Mouse (Mus musculus) midbrain, postnatal 0 days (tissue): ENCODE results near the gene Mrpl23. TPM values are rescaled to one million over a fixed set of nuclear protein-coding genes. Genes with fewer than 3 reads are reported as not detected.

ENCODE experiments used
- ATAC-seq: fragments of 200-750 bp; cut with Nextera tagmentation; 2 replicates; pipeline ENCODE4 v1.8.0; 2017; ENCODE audit warnings: moderate number of reproducible peaks, mild to moderate bottlenecking, moderate TSS enrichment, moderate library complexity; ENCODE audit not compliant: low FRiP score
- DNase-seq: peaks from one replicate; pipeline ENCODE4 v3.0.0-alpha.2; 2015; ENCODE audit warnings: low spot score
- H3K27ac ChIP-seq: fragments of 300-500 bp; sonication (generic); 2 replicates; pipeline ENCODE4 v1.5.1; 2014; ENCODE audit warnings: low read depth, mild to moderate bottlenecking, low read length, mixed read lengths
- H3K27me3 ChIP-seq: fragments of 300-500 bp; sonication (generic); 2 replicates; pipeline ENCODE4 v1.6.1; 2014; ENCODE audit warnings: low read length, control low read depth, mixed read lengths; ENCODE audit not compliant: insufficient read depth
- H3K36me3 ChIP-seq: fragments of 300-500 bp; sonication (generic); 2 replicates; pipeline ENCODE4 v1.6.1; 2014; ENCODE audit warnings: low read length, control low read depth, mixed read lengths; ENCODE audit not compliant: insufficient read depth
- H3K4me1 ChIP-seq: fragments of 300-500 bp; sonication (generic); 2 replicates; pipeline ENCODE4 v1.6.1; 2014; ENCODE audit warnings: mild to moderate bottlenecking, control low read depth, antibody characterized with exemption, low read length, mixed read lengths; ENCODE audit not compliant: insufficient read depth
- H3K4me2 ChIP-seq: fragments of 300-500 bp; sonication (generic); 2 replicates; pipeline ENCODE4 v1.6.1; 2014; ENCODE audit warnings: low read depth, mild to moderate bottlenecking, low read length, mixed read lengths; ENCODE audit not compliant: poor library complexity, severe bottlenecking
- H3K4me3 ChIP-seq: fragments of 300-500 bp; sonication (generic); 2 replicates; pipeline ENCODE4 v1.5.1; 2014; ENCODE audit warnings: low read depth, mild to moderate bottlenecking, low read length, moderate library complexity
- H3K9ac ChIP-seq: fragments of 300-500 bp; sonication (generic); replicated peaks from 2 replicates; pipeline ENCODE4 v1.6.1; 2014; ENCODE audit warnings: mild to moderate bottlenecking, low read length, moderate library complexity, mixed read lengths; ENCODE audit not compliant: poor library complexity, severe bottlenecking
- H3K9me3 ChIP-seq: fragments of 300-500 bp; sonication (generic); 2 replicates; pipeline ENCODE4 v1.6.1; 2016; ENCODE audit warnings: low read length, control low read depth
- CTCF ChIP-seq: IDR thresholded peaks from 2 replicates; pipeline ENCODE4 v1.5.1; 2016; ENCODE audit warnings: antibody characterized with exemption, mild to moderate bottlenecking
- WGBS: fragments of 180-500 bp; shearing (Covaris S2); extraction: QIAGEN DNeasy Blood & Tissue Kit; methylation state at CpG from one replicate; pipeline ENCODE4 v1.1.7; 2014; 5-methylcytosine and 5-hydroxymethylcytosine counted together
- polyA plus RNA-seq: library from polyadenylated mRNA; unstranded; fragments of >200 nt; fragmentation: Nextera tagmentation; extraction: Ambion mirVana; gene quantifications from 2 replicates; pipeline ENCODE4 v1.2.1, GENCODE M21; 2015
- total RNA-seq: library from RNA; depleted of rRNA; stranded (reverse); fragments of >200 nt; gene quantifications from 2 replicates; pipeline ENCODE4 v1.2.3, GENCODE M21; 2014

Gene Mrpl23
- total and polyA plus RNA-seq, 2 experiments from 2014 or later = 24.6 to 60.8 TPM

DNA sequence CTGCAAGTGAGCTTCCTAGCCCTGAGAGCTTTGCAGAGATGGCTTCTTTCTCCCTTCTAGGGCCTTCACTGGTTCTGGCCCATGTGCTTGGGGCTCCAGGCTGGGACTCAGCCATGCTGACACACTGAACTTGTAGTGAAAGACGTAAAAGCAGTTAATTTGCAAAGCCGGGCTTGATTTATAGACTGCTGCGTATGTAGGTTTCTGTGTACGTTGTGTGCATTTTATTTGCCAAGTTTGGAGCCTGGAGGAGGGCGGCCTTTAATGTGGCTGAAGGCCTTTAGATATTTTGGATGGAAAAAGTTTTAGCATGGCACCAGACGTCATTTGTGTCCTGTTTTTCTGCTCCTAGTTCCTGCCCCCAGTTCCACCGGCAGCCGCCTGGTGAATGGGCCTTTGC is 7.3 kb downstream of the Mrpl23 start:
- DNase-seq (no peak), ATAC-seq (no peak)
- no peak overlapping the region for H3K4me3 ChIP-seq
- H3K36me3 ChIP-seq = peaks cover 8% of the 10 kb centered on the region; the same call in 1 of the 2 replicates
- H3K27me3 ChIP-seq = no peaks in the 10 kb centered on the region
- no peaks in the 10 kb centered on the region for H3K9me3 ChIP-seq
- no peak overlapping the region for H3K4me2 ChIP-seq
- WGBS = 73% methylated on average over 8 of the region's 8 CpGs
- H3K4me1 ChIP-seq = no peaks in the 10 kb centered on the region; the same call in 1 of the 2 replicates
- H3K9ac ChIP-seq = no peak overlapping the region
- no peak for TF ChIP-seq CTCF
- H3K27ac ChIP-seq = no peak overlapping the region

DNA sequence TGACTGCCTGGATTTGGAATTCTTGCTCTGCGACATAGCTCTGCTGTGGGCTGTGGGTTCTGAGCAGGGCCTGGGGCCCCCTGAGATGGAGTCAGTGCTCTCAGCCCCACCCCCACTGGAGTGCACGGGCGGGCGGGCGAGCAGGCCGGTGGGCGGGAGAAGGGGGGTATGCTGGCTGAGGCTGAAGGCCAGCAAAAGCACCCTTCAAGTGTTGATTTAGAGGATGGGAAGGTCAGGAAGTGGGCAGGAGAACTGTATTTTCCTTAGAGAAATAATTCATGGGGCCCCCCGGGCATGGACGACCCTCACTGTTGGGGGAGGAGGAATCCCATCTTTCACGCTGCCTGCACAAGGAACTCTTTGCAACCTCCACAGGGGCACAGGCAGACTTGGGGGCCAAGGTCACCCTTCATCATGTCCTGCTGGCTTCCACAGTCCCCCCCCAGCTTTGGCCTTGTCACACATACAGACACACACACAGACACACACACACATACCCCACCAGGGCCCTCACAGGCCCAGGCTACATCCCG is 10.4 kb downstream of the Mrpl23 start:
- no peak for TF ChIP-seq CTCF
- no peaks in the 10 kb centered on the region; the same call in 1 of the 2 replicates for H3K4me1 ChIP-seq
- no peak overlapping the region for H3K27ac ChIP-seq
- ATAC-seq = no peak
- whole genome bisulfite sequencing = 27% methylated on average over 10 of the region's 11 CpGs
- no peak for DNase-seq
- no peak overlapping the region for H3K4me3 ChIP-seq
- no peaks in the 10 kb centered on the region for H3K27me3 ChIP-seq
- no peaks in the 10 kb centered on the region for H3K9me3 ChIP-seq
- 0 out of 2 replicates have a peak, but pooled peaks cover 11% of the 10 kb centered on the region for H3K36me3 ChIP-seq
- H3K4me2 ChIP-seq = no peak overlapping the region
- 0 out of 2 replicates have a peak overlapping the region, but pooled peaks have one; percentile 33 for H3K9ac ChIP-seq

DNA sequence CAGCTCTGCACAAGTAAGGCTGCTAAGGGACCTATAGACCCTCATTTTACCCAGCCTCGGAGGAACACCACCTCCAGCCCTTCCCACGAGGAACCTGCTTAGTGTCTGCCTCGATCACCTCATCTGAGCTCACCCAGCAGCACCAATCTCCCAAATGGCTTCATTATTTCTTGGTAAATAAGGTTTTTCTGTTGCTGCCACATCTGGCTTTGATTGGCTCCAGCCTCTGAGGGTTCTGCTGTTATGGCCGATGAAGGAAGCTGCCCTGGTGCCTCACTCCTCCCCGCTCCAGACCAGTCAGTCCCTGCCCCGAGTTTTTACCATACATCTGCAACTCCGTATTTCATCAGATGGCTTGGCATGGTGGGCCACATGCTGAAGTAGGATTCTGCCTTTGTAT is 13.5 kb downstream of the Mrpl23 start:
- no peak for TF ChIP-seq CTCF

DNA sequence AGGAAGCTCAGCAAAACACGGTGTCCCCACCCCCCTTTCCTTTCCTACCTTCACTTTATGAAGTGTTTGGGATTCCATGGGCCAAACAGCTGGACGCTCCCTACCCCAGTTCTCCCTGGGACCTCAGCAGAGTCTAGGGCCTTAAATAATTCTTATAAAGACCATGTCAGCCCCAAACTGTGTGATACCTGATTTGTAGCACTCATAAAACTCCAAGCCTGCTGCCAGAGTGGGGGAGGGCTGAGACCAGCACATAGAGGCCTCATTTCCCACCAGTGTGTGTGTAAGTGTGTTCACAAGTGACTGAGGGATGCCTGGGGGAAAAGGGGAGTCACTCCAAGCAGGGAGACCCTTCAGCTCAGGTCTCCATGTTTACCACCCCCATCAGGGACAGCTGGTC is 15.4 kb downstream of the Mrpl23 start:
- Histone ChIP-seq H3K9ac (no peak overlapping the region), H3K4me1 (no peaks in the 10 kb centered on the region), H3K27me3 (no peaks in the 10 kb centered on the region), H3K27ac (no peak overlapping the region), H3K4me3 (no peak overlapping the region), H3K9me3 (no peaks in the 10 kb centered on the region), H3K36me3 (0 out of 2 replicates have a peak, but pooled peaks cover 4% of the 10 kb centered on the region), H3K4me2 (no peak overlapping the region)
- DNase-seq (no peak), ATAC-seq (no peak)
- TF ChIP-seq CTCF = no peak
- WGBS = 87% methylated on average over 1 of the region's 2 CpGs

More for the DNA sequence above, 13.5 kb downstream of the Mrpl23 start:
- Histone ChIP-seq H3K4me3 (no peak overlapping the region), H3K9ac (no peak overlapping the region), H3K27me3 (no peaks in the 10 kb centered on the region), H3K27ac (no peak overlapping the region), H3K4me1 (no peaks in the 10 kb centered on the region), H3K9me3 (no peaks in the 10 kb centered on the region), H3K36me3 (0 out of 2 replicates have a peak, but pooled peaks cover 10% of the 10 kb centered on the region), H3K4me2 (no peak overlapping the region)
- DNase-seq (no peak), ATAC-seq (no peak)
- WGBS = 87% methylated on average over 7 of the region's 7 CpGs

DNA sequence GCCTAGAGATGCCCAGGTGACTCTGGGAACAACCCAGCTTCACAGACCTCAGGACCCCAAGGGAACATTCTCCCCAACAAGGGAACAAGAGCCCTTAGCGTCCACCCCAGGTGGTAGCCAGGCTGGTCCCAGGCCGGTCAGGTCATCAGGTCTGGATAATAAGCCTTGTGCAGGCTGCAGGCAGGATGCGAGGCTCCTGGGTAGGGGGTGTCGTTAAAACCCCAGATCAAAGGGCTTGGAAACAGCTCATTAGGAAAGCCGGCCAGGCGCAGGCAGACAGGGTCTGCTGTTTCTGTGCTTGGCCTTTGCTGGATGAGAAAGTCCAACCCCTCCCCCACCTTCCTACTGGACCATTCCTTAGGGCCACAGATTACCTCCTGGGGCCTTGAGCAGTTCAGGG is 16.2 kb downstream of the Mrpl23 start:
- H3K27me3 ChIP-seq = no peaks in the 10 kb centered on the region
- no peak overlapping the region for H3K4me2 ChIP-seq
- H3K9ac ChIP-seq = no peak overlapping the region
- H3K4me1 ChIP-seq = no peaks in the 10 kb centered on the region
- DNase-seq (no peak), ATAC-seq (no peak)
- WGBS = 20% methylated on average over 6 of the region's 6 CpGs
- H3K9me3 ChIP-seq = no peaks in the 10 kb centered on the region
- no peak for TF ChIP-seq CTCF
- H3K4me3 ChIP-seq = no peak overlapping the region
- 0 out of 2 replicates have a peak, but pooled peaks cover 4% of the 10 kb centered on the region for H3K36me3 ChIP-seq
- no peak overlapping the region for H3K27ac ChIP-seq

DNA sequence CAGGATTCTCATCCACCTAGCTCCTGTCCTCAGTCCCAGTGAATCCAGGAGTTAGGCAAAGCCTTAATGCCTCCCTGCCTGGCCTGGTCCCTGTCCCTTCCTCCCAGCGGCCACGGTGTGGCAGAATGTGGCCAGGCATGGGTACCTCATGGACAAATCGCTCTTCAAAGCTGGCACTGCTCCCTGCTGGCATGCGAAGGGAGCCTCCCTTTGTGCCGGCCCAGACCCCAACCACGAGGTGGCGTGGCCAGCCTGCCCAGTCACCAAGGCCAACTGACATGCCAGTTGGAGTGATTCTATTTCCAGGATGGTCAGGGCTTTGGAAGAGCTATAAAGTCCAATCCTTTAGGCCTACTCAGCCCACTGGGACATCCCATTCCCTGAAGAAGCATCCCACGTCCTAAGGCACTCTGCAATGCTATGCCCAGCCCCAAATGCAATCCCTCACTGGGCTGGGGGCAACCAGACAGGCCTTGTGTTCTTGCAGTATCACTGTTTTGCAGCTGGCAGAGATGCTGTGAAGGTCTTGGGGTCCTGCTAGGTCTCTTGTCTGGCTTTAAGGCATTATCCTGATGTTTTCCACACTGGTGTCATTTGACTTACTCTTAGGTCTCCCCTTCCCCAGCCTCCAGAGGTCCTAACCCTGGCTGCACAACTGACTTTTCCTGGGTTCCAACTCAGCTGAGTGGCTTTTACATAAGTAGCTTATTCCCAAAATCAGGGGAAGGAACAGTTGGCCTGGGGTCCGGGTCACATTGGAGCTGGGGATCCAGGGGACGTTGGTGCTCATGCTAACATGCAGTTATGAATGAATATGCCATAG is 17.7 kb downstream of the Mrpl23 start:
- DNase-seq (peak; percentile 32), ATAC-seq (no peak)
- Histone ChIP-seq H3K4me1 (no peaks in the 10 kb centered on the region), H3K27me3 (no peaks in the 10 kb centered on the region), H3K9me3 (no peaks in the 10 kb centered on the region), H3K4me3 (no peak overlapping the region), H3K27ac (no peak overlapping the region), H3K9ac (no peak overlapping the region), H3K4me2 (no peak overlapping the region), H3K36me3 (0 out of 2 replicates have a peak, but pooled peaks cover 4% of the 10 kb centered on the region)
- 81% methylated on average over 10 of the region's 10 CpGs for WGBS
- TF ChIP-seq CTCF = peak; percentile 46
